Mouse (Mus musculus) kidney, postnatal 25 days (tissue): ENCODE measurements at regions not wholly inside any gene's neighbourhood (a gene's known extent, or its start where the extent isn't known, plus 50 kb on each side); places are given as distances from the start of the nearest gene placed in this dataset.

ENCODE experiments used
- DNase-seq, 2 experiments: peaks; one replicate each; pipeline ENCODE4 v3.0.0; 2021; ENCODE audit warnings: mixed read lengths in 2 of 2

- no peak for DNase-seq
Measured at GRCm38 (mm10) chr13:112044372-112044771, 235.6 kb upstream of the Map3k1 start.

- DNase-seq = no peak
Measured at GRCm38 (mm10) chr13:112046247-112047211, 237.7 kb upstream of the Map3k1 start.

- no peak for DNase-seq
Measured at GRCm38 (mm10) chr13:112047408-112047807, 238.6 kb upstream of the Map3k1 start.

- no peak for DNase-seq
Measured at GRCm38 (mm10) chr13:112047874-112048273, 239.1 kb upstream of the Map3k1 start.

- DNase-seq = no peak
Measured at GRCm38 (mm10) chr13:112048327-112048726, 239.5 kb upstream of the Map3k1 start.

GRCm38 (mm10) chr13:112050892-112051291, 237.4 kb upstream of the Ankrd55 start:
- no peak for DNase-seq

- no peak for DNase-seq
Measured at GRCm38 (mm10) chr13:112052011-112052410, 236.2 kb upstream of the Ankrd55 start.

- DNase-seq = no peak
Measured at GRCm38 (mm10) chr13:112052456-112052855, 235.8 kb upstream of the Ankrd55 start.

- DNase-seq = no peak
Measured at GRCm38 (mm10) chr13:112054879-112055371, 233.3 kb upstream of the Ankrd55 start.

- peak in 1 of 2 experiments; percentile 56 for DNase-seq
Measured at GRCm38 (mm10) chr13:112058218-112058617, 230.0 kb upstream of the Ankrd55 start.

- DNase-seq = no peak
Measured at GRCm38 (mm10) chr13:112058771-112059170, 229.5 kb upstream of the Ankrd55 start.

- DNase-seq = peak in 1 of 2 experiments; percentile 43
Measured at GRCm38 (mm10) chr13:112062024-112062423, 226.2 kb upstream of the Ankrd55 start.

GRCm38 (mm10) chr13:112063409-112064111, 224.7 kb upstream of the Ankrd55 start:
- peak in 1 of 2 experiments; percentile 23 for DNase-seq

GRCm38 (mm10) chr13:112064681-112065080, 223.6 kb upstream of the Ankrd55 start:
- no peak for DNase-seq

- DNase-seq = peak; percentile 22 to 51
Measured at GRCm38 (mm10) chr13:112067066-112067847, 221.0 kb upstream of the Ankrd55 start.

GRCm38 (mm10) chr13:112070757-112071156, 217.5 kb upstream of the Ankrd55 start:
- peak; percentile 26 to 57 for DNase-seq

GRCm38 (mm10) chr13:112071209-112071955, 216.9 kb upstream of the Ankrd55 start:
- peak; percentile 38 to 62 for DNase-seq

- peak; percentile 27 to 57 for DNase-seq
Measured at GRCm38 (mm10) chr13:112071956-112072314, 216.3 kb upstream of the Ankrd55 start.

- DNase-seq = no peak
Measured at GRCm38 (mm10) chr13:112073519-112074406, 214.5 kb upstream of the Ankrd55 start.

GRCm38 (mm10) chr13:112075847-112076479, 212.3 kb upstream of the Ankrd55 start:
- peak; percentile 37 to 73 for DNase-seq
